10 mouse cellular contexts compared by ENCODE assay signal in genomic region chr7:35836851-35837250, GRCm38 (mm10). TPM values are rescaled to one million over a fixed set of nuclear protein-coding genes. Genes with fewer than 3 reads are reported as not detected.
A peak's percentile ranks its signal among the peaks of the same experiment; 100 is the strongest.
DNase-seq lines count a peak whose midpoint lies in the region; ATAC-seq lines count a peak whose summit lies in the region.
"Had no signal": no experiment of that assay in that cellular context is flagged by ENCODE, and none has a peak within 500 bp of the region (broad histone marks: within the 10 kb centered on the region; RNA-seq: fewer than 3 reads in every experiment).

No protein-coding gene starts in this region.

- intact Hi-C loops in heart, postnatal 25 days (cut with DNase I) = no loop called here

- H3K27ac ChIP-seq in kidney, embryonic 14.5 days (ENCODE audit: low read depth, low read length) = no peak overlapping the region
- no peak overlapping the region; the same call in 1 of the 2 replicates for H3K27ac ChIP-seq in liver, embryonic 13.5 days

- H3K4me3 ChIP-seq in kidney, embryonic 14.5 days (ENCODE audit: low read length) = no peak overlapping the region
- no peak overlapping the region for H3K4me3 ChIP-seq in liver, embryonic 13.5 days (replicated peaks)
- H3K4me3 ChIP-seq: myocyte had no signal

- no peaks in the 10 kb centered on the region for H3K4me1 ChIP-seq in kidney, embryonic 14.5 days (ENCODE audit: control insufficient read depth, insufficient read depth, low read length)
- no peaks in the 10 kb centered on the region for H3K4me1 ChIP-seq in liver, embryonic 13.5 days (replicated peaks)

- peak; percentile 24 for DNase-seq in kidney, adult 11 months
- DNase-seq in frontal cortex, postnatal 36 days (ENCODE audit: low spot score in 2 of 2) = peak; percentile 26 to 36
- DNase-seq in heart, postnatal 25 days (ENCODE audit: low spot score) = peak; percentile 9
- DNase-seq in liver, embryonic 13.5 days = no peak
- peak; percentile 20 for DNase-seq in skeletal muscle tissue, adult 2 months (ENCODE audit: low read depth, low spot score)
- DNase-seq in MN1 (ENCODE audit: low spot score) = no peak
- DNase-seq in adrenal gland, postnatal 25 days = no peak

- 56% methylated on average over 19 of the region's 19 CpGs for WGBS in kidney, embryonic 14.5 days
- 62% methylated on average over 19 of the region's 19 CpGs for WGBS in liver, embryonic 13.5 days (ENCODE audit: insufficient replicate concordance)

- no peaks in the 10 kb centered on the region for H3K9me3 ChIP-seq in kidney, embryonic 14.5 days (ENCODE audit: control insufficient read depth, low read length)
- no peaks in the 10 kb centered on the region for H3K9me3 ChIP-seq in liver, embryonic 13.5 days (replicated peaks)

- no peak for ATAC-seq in kidney, embryonic 14.5 days (ENCODE audit: low FRiP score, low TSS enrichment)
- ATAC-seq in liver, embryonic 13.5 days (ENCODE audit: low read depth) = peak; percentile 54
- ATAC-seq: Patski had no signal

- H3K36me3 ChIP-seq in kidney, embryonic 14.5 days (ENCODE audit: control insufficient read depth, insufficient read depth, low read length) = no peaks in the 10 kb centered on the region
- H3K36me3 ChIP-seq in liver, embryonic 13.5 days = no peaks in the 10 kb centered on the region

- no peaks in the 10 kb centered on the region for H3K27me3 ChIP-seq in kidney, embryonic 14.5 days (ENCODE audit: control insufficient read depth, insufficient read depth, low read length)
- H3K27me3 ChIP-seq in liver, embryonic 13.5 days = no peaks in the 10 kb centered on the region

- no peak overlapping the region for H3K4me2 ChIP-seq in kidney, embryonic 14.5 days (replicated peaks; ENCODE audit: low read depth, low read length)
- 0 out of 2 replicates have a peak overlapping the region, but pooled peaks have one; percentile 14 for H3K4me2 ChIP-seq in liver, embryonic 13.5 days

- no peak overlapping the region for H3K9ac ChIP-seq in kidney, embryonic 14.5 days (ENCODE audit: low read depth, low read length)
- H3K9ac ChIP-seq in liver, embryonic 13.5 days = no peak overlapping the region

RNA-seq across cellular contexts. Expression of gene Zfp507, which starts 34.0 kb away (rescaled TPM):
- polyA plus RNA-seq in kidney, embryonic 14.5 days (2014; fragmentation: Nextera tagmentation; extraction: Ambion mirVana) = 15.2 and 21.7 TPM in 2 replicates
- 10 to 100 TPM; 11.3 to 12.3 TPM for total RNA-seq in heart, postnatal 25 days (2021)
- polyA plus RNA-seq in liver, embryonic 13.5 days (2015; fragmentation: Nextera tagmentation; extraction: Ambion mirVana) = 4.6 and 6.3 TPM in 2 replicates
- 22.8 and 38.5 TPM in 2 replicates for total RNA-seq in adrenal gland, postnatal 25 days (2021)

Comparison
In these comparisons a context has a peak if more than half of its experiments do, and no peak if none do; other contexts are left out.
1. DNase-seq: peak in kidney, adult 11 months (single experiment), frontal cortex, postnatal 36 days (2 of 2), heart, postnatal 25 days (single experiment) and skeletal muscle tissue, adult 2 months (single experiment); none in liver, embryonic 13.5 days (single experiment), MN1 (single experiment) and adrenal gland, postnatal 25 days (single experiment).